Mouse (Mus musculus) liver, embryonic 12.5 days (tissue): ENCODE results near the gene Nr2c2ap. TPM values are rescaled to one million over a fixed set of nuclear protein-coding genes. Genes with fewer than 3 reads are reported as not detected.

ENCODE experiments used
- ATAC-seq: fragments of 200-750 bp; cut with Nextera tagmentation; 2 replicates; pipeline ENCODE4 v1.8.0; 2017; ENCODE audit warnings: moderate number of reproducible peaks, mild to moderate bottlenecking, moderate library complexity
- H3K27ac ChIP-seq: fragments of 300-500 bp; sonication (generic); 2 replicates; pipeline ENCODE4 v1.5.1; 2016; ENCODE audit warnings: mild to moderate bottlenecking
- H3K27me3 ChIP-seq: fragments of 300-500 bp; sonication (generic); replicated peaks from 2 replicates; pipeline ENCODE4 v1.6.1; 2016; ENCODE audit warnings: mild to moderate bottlenecking, moderate library complexity
- H3K36me3 ChIP-seq: fragments of 300-500 bp; sonication (generic); 2 replicates; pipeline ENCODE4 v1.6.1; 2016; ENCODE audit warnings: mild to moderate bottlenecking, moderate library complexity
- H3K4me1 ChIP-seq: fragments of 300-500 bp; sonication (generic); 2 replicates; pipeline ENCODE4 v1.6.1; 2016
- H3K4me2 ChIP-seq: fragments of 300-500 bp; sonication (generic); 2 replicates; pipeline ENCODE4 v1.6.1; 2016; ENCODE audit warnings: mild to moderate bottlenecking, moderate library complexity
- H3K4me3 ChIP-seq: fragments of 300-500 bp; sonication (generic); 2 replicates; pipeline ENCODE4 v1.5.1; 2016; ENCODE audit warnings: mild to moderate bottlenecking, moderate library complexity
- H3K9ac ChIP-seq: fragments of 300-500 bp; sonication (generic); 2 replicates; pipeline ENCODE4 v1.6.1; 2016; ENCODE audit warnings: mild to moderate bottlenecking, moderate library complexity
- H3K9me3 ChIP-seq: fragments of 300-500 bp; sonication (generic); replicated peaks from 2 replicates; pipeline ENCODE4 v1.6.1; 2016; ENCODE audit warnings: mild to moderate bottlenecking, moderate library complexity
- WGBS: fragments of 180-500 bp; shearing (Covaris S2); methylation state at CpG from one replicate; pipeline ENCODE4 v1.1.7; 2016; ENCODE audit not compliant: insufficient replicate concordance; 5-methylcytosine and 5-hydroxymethylcytosine counted together
- microRNA-seq: library from miRNA; unstranded; fragments of <30 nt; microRNA quantifications from one replicate; pipeline ENCODE4, GENCODE M21; 2017
- polyA plus RNA-seq: library from polyadenylated mRNA; unstranded; fragments of >200 nt; fragmentation: Nextera tagmentation; extraction: Ambion mirVana; gene quantifications from 2 replicates; pipeline ENCODE4 v1.2.1, GENCODE M21; 2016

The Nr2c2ap gene
- polyA plus RNA-seq, 1 experiment from 2014 or later, result 33.0 TPM

GRCm38 (mm10) chr8:70173320-70173719 is 42.2 kb downstream of the Nr2c2ap start:
- no peaks in the 10 kb centered on the region for H3K27me3 ChIP-seq
- H3K9ac ChIP-seq, result peak overlapping the region; percentile 81; the same call in 1 of the 2 replicates
- H3K4me3 ChIP-seq, result peak overlapping the region; percentile 71
- peak; percentile 59 for ATAC-seq
- H3K9me3 ChIP-seq, result no peaks in the 10 kb centered on the region
- H3K36me3 ChIP-seq, result peaks cover 30% of the 10 kb centered on the region
- peak overlapping the region; percentile 74 for H3K4me2 ChIP-seq
- peak overlapping the region; percentile 72 for H3K27ac ChIP-seq
- peaks cover 47% of the 10 kb centered on the region for H3K4me1 ChIP-seq
- 36% methylated on average over 5 of the region's 5 CpGs for WGBS

- no peaks in the 10 kb centered on the region for H3K9me3 ChIP-seq
- peaks cover 48% of the 10 kb centered on the region for H3K4me1 ChIP-seq
- no peak for ATAC-seq
- H3K4me3 ChIP-seq, result no peak overlapping the region
- peak overlapping the region; percentile 72; the same call in 1 of the 2 replicates for H3K27ac ChIP-seq
- H3K4me2 ChIP-seq, result peak overlapping the region; percentile 74
- peaks cover 38% of the 10 kb centered on the region for H3K36me3 ChIP-seq
- WGBS, result 81% methylated on average over 7 of the region's 7 CpGs
- no peak overlapping the region for H3K9ac ChIP-seq
- H3K27me3 ChIP-seq, result no peaks in the 10 kb centered on the region
These were observed 42.9 kb downstream of the Nr2c2ap start for GRCm38 (mm10) chr8:70174079-70174478.

GRCm38 (mm10) chr8:70178231-70178630 is 47.1 kb downstream of the Nr2c2ap start:
- 70% methylated on average over 2 of the region's 2 CpGs for WGBS

GRCm38 (mm10) chr8:70179082-70179481 is 47.9 kb downstream of the Nr2c2ap start:
- no peak overlapping the region for H3K27ac ChIP-seq
- H3K4me3 ChIP-seq, result no peak overlapping the region
- H3K36me3 ChIP-seq, result peaks cover 75% of the 10 kb centered on the region
- H3K9ac ChIP-seq, result no peak overlapping the region
- H3K9me3 ChIP-seq, result no peaks in the 10 kb centered on the region
- H3K4me2 ChIP-seq, result no peak overlapping the region
- peaks cover 46% of the 10 kb centered on the region for H3K4me1 ChIP-seq
- 92% methylated on average over 4 of the region's 4 CpGs for WGBS
- no peaks in the 10 kb centered on the region for H3K27me3 ChIP-seq
- ATAC-seq, result no peak

More at GRCm38 (mm10) chr8:70178231-70178630, 47.1 kb downstream of the Nr2c2ap start:
- no peak overlapping the region for H3K4me2 ChIP-seq
- H3K27ac ChIP-seq, result peak overlapping the region; percentile 20; the same call in 1 of the 2 replicates
- peaks cover 69% of the 10 kb centered on the region for H3K36me3 ChIP-seq
- H3K9ac ChIP-seq, result no peak overlapping the region
- peaks cover 49% of the 10 kb centered on the region for H3K4me1 ChIP-seq
- no peak for ATAC-seq
- no peaks in the 10 kb centered on the region for H3K9me3 ChIP-seq
- no peaks in the 10 kb centered on the region for H3K27me3 ChIP-seq
- no peak overlapping the region for H3K4me3 ChIP-seq

GRCm38 (mm10) chr8:70181212-70181902 is 50.2 kb downstream of the Nr2c2ap start:
- peak overlapping the region; percentile 47 for H3K4me2 ChIP-seq
- peaks cover 64% of the 10 kb centered on the region for H3K36me3 ChIP-seq
- peak overlapping the region; percentile 78 for H3K27ac ChIP-seq
- no peak overlapping the region for H3K4me3 ChIP-seq
- H3K9me3 ChIP-seq, result no peaks in the 10 kb centered on the region
- peaks cover 40% of the 10 kb centered on the region for H3K4me1 ChIP-seq
- peak; percentile 92 for ATAC-seq
- H3K27me3 ChIP-seq, result no peaks in the 10 kb centered on the region
- WGBS, result 60% methylated on average over 16 of the region's 16 CpGs
- H3K9ac ChIP-seq, result peak overlapping the region; percentile 45

- H3K9me3 ChIP-seq, result no peaks in the 10 kb centered on the region
- peak overlapping the region; percentile 47 for H3K4me2 ChIP-seq
- no peaks in the 10 kb centered on the region for H3K27me3 ChIP-seq
- WGBS, result 63% methylated on average over 2 of the region's 2 CpGs
- no peak for ATAC-seq
- H3K4me1 ChIP-seq, result peaks cover 40% of the 10 kb centered on the region
- H3K27ac ChIP-seq, result peak overlapping the region; percentile 78
- H3K4me3 ChIP-seq, result no peak overlapping the region
- peaks cover 64% of the 10 kb centered on the region for H3K36me3 ChIP-seq
- peak overlapping the region; percentile 45; the same call in 1 of the 2 replicates for H3K9ac ChIP-seq
These were observed 50.7 kb downstream of the Nr2c2ap start for GRCm38 (mm10) chr8:70181903-70182252.

GRCm38 (mm10) chr8:70183194-70183593 is 52.1 kb downstream of the Nr2c2ap start:
- H3K36me3 ChIP-seq, result peaks cover 65% of the 10 kb centered on the region
- WGBS, result 80% methylated on average over 4 of the region's 4 CpGs
- no peak for ATAC-seq

More at GRCm38 (mm10) chr8:70183194-70183593, 52.1 kb downstream of the Nr2c2ap start:
- Histone ChIP-seq H3K4me1 (peaks cover 40% of the 10 kb centered on the region), H3K27me3 (no peaks in the 10 kb centered on the region), H3K9ac (no peak overlapping the region), H3K4me3 (no peak overlapping the region), H3K27ac (no peak overlapping the region), H3K9me3 (no peaks in the 10 kb centered on the region), H3K4me2 (no peak overlapping the region)

Small RNAs within 50 kb of the gene (microRNA-seq; reads per million reads assigned to microRNA genes)
- not detected for gene Mir7066

Other genes starting within 250 kb of the Nr2c2ap start
- 0.14 and 0.33 TPM in 2 replicates for gene Cilp2, start 243.6 kb upstream of the Nr2c2ap start, polyA plus RNA-seq
- gene Tssk6, start 229.1 kb upstream of the Nr2c2ap start, polyA plus RNA-seq, result 3.8 and 4.5 TPM in 2 replicates
- gene Ndufa13, start 228.8 kb upstream of the Nr2c2ap start, polyA plus RNA-seq, result 121 and 122 TPM in 2 replicates
- 0.74 and 0.86 TPM in 2 replicates for gene Yjefn3, start 228.6 kb upstream of the Nr2c2ap start, polyA plus RNA-seq
- gene Gatad2a, start 134.9 kb upstream of the Nr2c2ap start, polyA plus RNA-seq, result 60.2 and 62.6 TPM in 2 replicates
- 35.4 and 36.2 TPM in 2 replicates for gene Mau2, start 88.6 kb upstream of the Nr2c2ap start, polyA plus RNA-seq
- gene Sugp1, start 88.5 kb upstream of the Nr2c2ap start, polyA plus RNA-seq, result 25.1 and 26.2 TPM in 2 replicates
- 0.68 and 0.74 TPM in 2 replicates for gene Tm6sf2, start 58.4 kb upstream of the Nr2c2ap start, polyA plus RNA-seq
- gene Hapln4, start 47.9 kb upstream of the Nr2c2ap start, polyA plus RNA-seq, result 0.12 and 0.26 TPM in 2 replicates
- not detected in 2 replicates for gene Ncan, start 10.5 kb upstream of the Nr2c2ap start, polyA plus RNA-seq
- 9.6 and 9.8 TPM in 2 replicates for gene Rfxank, start 7.8 kb downstream of the Nr2c2ap start, polyA plus RNA-seq
- 25.1 and 28.8 TPM in 2 replicates for gene Borcs8, start 8.2 kb downstream of the Nr2c2ap start, polyA plus RNA-seq
- 0.23 and 0.36 TPM in 2 replicates for gene Mef2b, start 8.4 kb downstream of the Nr2c2ap start, polyA plus RNA-seq
- 37.7 and 39.4 TPM in 2 replicates for gene Tmem161a, start 41.0 kb downstream of the Nr2c2ap start, polyA plus RNA-seq
- 6.6 and 8.5 TPM in 2 replicates for gene Slc25a42, start 81.0 kb downstream of the Nr2c2ap start, polyA plus RNA-seq
- 24.4 and 24.7 TPM in 2 replicates for gene Sugp2, start 102.9 kb downstream of the Nr2c2ap start, polyA plus RNA-seq
- 23.9 and 24.8 TPM in 2 replicates for gene Armc6, start 103.1 kb downstream of the Nr2c2ap start, polyA plus RNA-seq
- gene Homer3, start 151.5 kb downstream of the Nr2c2ap start, polyA plus RNA-seq, result 19.6 and 21.4 TPM in 2 replicates
- 37.0 and 40.0 TPM in 2 replicates for gene Ddx49, start 171.2 kb downstream of the Nr2c2ap start, polyA plus RNA-seq
- 205 and 212 TPM in 2 replicates for gene Cope, start 171.2 kb downstream of the Nr2c2ap start, polyA plus RNA-seq
- 0.45 and 0.63 TPM in 2 replicates for gene Cers1, start 184.4 kb downstream of the Nr2c2ap start, polyA plus RNA-seq
- gene Gdf1, start 198.5 kb downstream of the Nr2c2ap start, polyA plus RNA-seq, result 1.0 and 1.5 TPM in 2 replicates
- gene Upf1, start 221.9 kb downstream of the Nr2c2ap start, polyA plus RNA-seq, result 30.4 and 30.5 TPM in 2 replicates
- gene Comp, start 242.2 kb downstream of the Nr2c2ap start, polyA plus RNA-seq, result 0.27 and 0.63 TPM in 2 replicates